Mouse (Mus musculus) cortical plate, adult 2 months (tissue): ENCODE measurements around the gene Serpina12.

ENCODE experiments used
- CTCF ChIP-seq: fragments of 200-500 bp; IDR thresholded peaks from 2 replicates; pipeline ENCODE4 v1.5.1; 2011; ENCODE audit warnings: mild to moderate bottlenecking, control low read depth, low read length; ENCODE audit not compliant: insufficient read depth; ENCODE audit errors: extremely low read depth
- POLR2A ChIP-seq: fragments of 200-500 bp; IDR thresholded peaks from 2 replicates; pipeline ENCODE4 v1.6.1; 2011; ENCODE audit warnings: mild to moderate bottlenecking, low read length, control low read depth; ENCODE audit not compliant: insufficient read depth; ENCODE audit errors: extremely low read depth

- TF ChIP-seq CTCF = no peak
- TF ChIP-seq POLR2A = no peak
Measured at GRCm38 (mm10) chr12:103981646-103982360, 62.4 kb downstream of the Serpina12 start.
